Mouse (Mus musculus) olfactory bulb, adult 2 months (tissue): ENCODE data around the gene Olfr279.

Experiments
- CTCF ChIP-seq: fragments of 200-500 bp; IDR thresholded peaks from 2 replicates; pipeline ENCODE4 v1.5.1; 2012; ENCODE audit warnings: low read depth, mild to moderate bottlenecking, low read length, moderate library complexity; ENCODE audit not compliant: insufficient read depth
- POLR2A ChIP-seq: fragments of 200-500 bp; IDR thresholded peaks from 2 replicates; pipeline ENCODE4 v1.6.1; 2012; ENCODE audit warnings: mild to moderate bottlenecking, low read depth, low read length, moderate library complexity; ENCODE audit not compliant: insufficient read depth

GRCm38 (mm10) chr15:98546843-98547242 lies 54.6 kb downstream of the Olfr279 start:
- TF ChIP-seq CTCF (no peak), POLR2A (no peak)
